Mouse (Mus musculus): ENCODE measurements around the gene Nelfa.
"Not testable (repeated sequence)": the region's sequence is repeated elsewhere in the genome, so short reads cannot be mapped to it uniquely, and the experiment has no call there.

Gene Nelfa

DNA sequence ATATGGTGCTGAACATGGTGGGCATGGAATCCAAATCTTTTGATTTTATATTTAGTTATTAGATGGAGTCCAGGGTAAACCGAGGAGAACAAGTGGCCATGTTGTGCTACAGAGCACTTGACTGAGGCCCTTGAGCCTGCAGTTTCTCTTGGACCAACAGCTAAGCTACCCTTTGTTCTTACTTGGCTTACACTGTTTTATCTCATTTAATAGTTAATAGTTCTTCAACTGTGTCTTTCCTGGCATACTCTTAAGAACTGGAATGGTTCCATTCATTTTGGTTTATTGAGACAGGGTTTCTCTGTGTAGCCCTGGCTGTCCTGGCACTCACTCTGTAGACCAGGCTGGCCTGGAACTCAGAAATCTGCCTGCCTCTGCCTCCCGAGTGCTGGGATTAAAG is 19.6 kb downstream of the Nelfa start:
- not testable (repeated sequence) for DNase-seq

DNA sequence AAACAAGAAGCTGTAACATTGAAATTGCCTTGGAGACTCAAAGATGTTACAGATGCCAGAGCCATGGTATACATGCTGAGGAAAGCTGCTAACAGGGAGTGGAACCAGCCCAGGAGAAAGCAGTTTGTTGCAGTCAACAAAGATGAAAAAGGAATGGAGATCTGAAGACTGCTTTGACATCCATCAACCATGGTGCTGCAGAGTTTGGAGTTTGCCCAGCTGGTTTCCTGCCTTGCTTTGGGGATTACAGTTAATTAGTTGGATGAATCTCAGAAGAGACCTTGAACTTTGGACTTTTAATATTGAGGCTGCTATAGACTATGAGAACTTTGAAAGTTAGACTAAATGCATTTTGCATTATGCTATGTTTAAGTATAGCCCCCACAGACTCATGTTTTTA is 21.2 kb downstream of the Nelfa start:
- not testable (repeated sequence) for DNase-seq

DNA sequence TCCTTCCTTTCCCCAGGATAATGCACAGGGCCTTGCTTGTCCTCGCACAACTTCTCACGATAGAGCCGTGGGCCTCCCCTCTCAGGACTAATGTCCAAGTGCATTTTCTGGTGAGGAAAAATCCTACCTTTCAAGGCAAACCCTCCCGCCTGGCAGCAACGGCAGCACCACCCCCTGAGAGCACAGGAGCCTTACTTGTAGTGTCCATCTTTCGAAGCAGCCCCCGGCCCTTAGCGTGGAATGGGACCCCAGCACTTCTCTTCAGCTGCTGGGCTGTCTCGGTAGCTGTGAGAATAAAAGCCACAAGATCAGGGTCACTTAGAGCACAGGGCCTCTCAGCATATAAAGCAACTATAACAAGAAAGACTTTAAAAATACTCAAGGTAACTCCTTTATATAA is 33.0 kb downstream of the Nelfa start:
- DNase-seq: no peak

DNA sequence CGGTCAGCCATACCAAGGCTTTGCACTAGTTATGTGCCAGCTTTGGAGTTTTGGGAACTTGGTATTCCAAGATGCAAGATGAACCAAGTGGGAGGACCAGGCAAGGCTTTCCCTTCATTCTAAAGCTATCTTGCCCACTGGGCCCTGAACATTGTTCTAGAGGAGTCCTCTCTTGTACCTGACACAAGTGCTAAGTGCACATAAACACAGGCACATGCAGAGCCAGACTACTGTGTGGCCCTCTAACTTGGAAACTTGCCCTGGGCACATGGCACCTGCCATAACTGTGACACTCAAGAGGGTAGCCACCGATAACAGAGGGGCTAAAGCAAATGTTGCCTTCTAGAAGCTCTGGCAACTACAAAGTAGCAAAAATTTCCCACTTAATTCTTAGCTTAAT is 33.5 kb downstream of the Nelfa start:
- DNase-seq: no peak

DNA sequence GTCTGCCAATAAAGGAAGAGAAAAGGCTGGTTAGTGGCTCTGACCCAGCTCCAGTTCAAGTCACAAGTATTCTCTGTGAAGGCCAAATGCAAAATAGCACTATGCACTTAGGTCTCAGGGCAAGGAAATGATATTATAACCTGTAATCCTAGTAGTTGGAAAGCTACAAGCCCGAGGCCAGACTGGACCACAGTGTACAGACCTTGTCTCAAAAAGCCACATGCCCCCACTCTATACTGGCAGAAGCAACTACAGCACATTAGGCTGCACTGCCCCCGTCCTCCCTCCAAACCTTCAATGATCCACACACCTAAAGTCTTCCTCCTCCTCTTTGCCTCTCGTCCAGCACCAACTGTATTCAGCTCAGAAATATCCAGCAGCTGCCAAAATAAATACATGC is 34.9 kb downstream of the Nelfa start:
- DNase-seq: no peak

DNA sequence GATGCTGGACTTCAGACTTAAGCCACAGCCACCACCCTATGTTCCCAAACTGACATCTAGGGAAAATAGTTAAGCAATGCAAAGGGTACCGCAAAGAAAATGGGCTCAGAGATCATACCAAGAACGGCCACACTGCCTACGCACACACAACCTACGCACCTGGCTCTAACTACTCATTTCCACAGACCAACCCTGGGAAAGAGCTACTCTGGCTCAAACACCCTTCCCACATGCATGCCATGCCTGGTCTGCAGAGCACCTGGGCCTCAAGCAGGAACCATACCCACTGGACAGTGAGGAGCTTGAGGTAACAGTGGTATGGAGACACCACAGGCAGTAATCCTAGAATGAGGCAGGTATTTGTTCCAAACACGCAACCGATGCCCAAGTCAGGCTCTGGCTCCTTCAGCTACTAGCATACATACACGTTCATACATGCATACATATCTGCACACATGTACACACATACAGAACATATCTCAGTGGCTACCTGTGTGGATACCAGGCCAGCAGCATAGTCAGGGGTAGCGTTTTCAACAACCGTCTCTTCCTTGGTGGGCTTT is 35.4 kb downstream of the Nelfa start:
- DNase-seq: no peak

DNA sequence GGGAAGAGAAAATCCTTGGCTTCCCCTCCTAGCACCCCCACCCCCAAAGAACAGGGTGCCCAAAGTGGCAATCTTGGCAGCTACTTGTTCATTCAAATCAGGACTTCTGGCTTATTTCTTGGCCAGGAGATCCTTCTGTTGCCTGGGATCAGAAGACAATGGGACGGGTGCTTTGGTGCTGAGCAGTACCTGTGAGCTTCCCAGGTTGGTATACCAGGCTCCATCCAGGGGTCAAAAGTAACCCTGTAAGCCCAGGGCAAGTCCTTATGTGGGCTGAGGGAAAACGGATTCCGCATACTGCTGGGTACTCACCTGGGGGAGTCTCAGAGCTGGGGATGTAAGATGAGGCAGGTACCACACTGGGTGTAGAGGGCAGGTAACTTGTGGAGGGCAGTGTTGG is 36.1 kb downstream of the Nelfa start:
- DNase-seq: no peak

DNA sequence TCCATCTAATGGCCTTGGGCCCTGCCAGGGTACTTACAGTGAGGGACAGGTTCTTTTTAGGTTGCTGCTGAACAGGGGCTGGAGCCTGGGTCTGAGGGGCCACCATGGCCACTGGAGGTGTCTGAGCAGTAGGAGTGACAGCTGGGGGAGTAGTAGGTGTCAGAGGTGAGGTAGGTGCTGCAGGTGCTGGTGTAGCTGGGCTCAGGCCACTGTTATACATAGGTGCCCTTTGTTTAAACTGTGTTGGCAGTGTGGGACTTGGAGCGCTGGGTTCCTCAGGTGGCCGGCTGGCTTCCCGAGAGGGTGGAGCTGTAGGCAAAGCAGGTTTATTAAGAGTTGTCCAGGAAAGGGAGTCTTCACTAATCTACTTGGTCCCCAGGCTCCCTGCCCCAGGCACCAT is 37.0 kb downstream of the Nelfa start:
- no peak for DNase-seq

DNA sequence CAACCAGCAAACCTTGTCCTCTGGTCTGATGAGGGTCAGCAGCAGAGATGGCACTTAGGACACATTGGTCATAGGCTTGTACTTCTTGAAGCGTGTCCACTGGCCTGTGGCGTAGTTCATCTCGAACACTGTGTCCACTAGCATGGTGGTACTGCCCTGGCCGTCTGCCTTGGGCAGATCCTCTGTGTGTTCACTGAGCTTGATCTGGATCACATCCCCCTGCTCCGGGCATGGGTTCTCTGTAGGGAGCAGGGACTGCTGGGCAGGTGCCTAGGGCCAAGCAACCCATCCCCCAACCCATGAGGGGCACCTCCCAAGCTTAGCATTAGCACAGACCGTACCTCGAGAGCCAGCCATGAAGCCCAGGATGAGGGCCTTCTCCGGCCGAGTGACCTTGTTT is 37.5 kb downstream of the Nelfa start:
- no peak for DNase-seq

DNA sequence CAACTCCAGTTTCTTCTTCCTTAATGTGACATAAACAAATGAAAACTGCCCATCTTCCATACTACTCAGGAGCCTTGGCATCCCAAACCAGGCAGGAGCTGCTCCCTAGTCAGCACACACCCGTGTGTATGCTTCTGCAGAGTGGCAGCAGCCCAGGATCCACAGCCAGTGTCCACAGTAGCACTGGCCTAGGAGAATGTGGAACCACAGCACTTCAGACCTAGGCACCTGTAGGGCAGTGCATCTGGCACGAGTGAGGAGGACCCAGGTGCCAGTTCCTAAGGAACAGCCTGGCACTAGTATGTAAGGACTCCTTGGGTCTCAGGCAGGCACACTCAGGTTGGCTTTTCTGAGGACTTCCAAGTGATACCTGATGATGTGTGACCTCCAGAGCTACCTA is 39.1 kb downstream of the Nelfa start:
- DNase-seq: no peak

DNA sequence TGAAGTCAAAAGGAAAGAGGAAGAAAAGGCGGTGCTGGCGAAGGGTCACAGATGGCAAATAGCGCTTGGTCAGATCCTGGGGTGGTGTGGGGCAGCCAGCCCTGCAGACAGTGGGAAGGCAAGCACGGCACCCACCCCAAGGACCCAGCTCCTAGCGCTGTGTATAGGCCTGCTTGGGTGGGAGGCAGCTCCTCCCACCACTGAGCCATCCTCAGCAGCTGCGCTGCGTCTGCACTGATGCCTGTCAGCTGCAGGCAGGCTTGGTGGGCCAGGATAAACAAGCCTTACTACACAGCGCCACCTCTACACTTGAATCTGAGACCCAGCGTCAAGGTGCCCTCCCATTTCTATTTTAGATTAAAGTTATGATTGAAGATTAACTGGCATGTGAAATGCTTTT is 41.1 kb downstream of the Nelfa start:
- DNase-seq: peak; percentile 11

DNA sequence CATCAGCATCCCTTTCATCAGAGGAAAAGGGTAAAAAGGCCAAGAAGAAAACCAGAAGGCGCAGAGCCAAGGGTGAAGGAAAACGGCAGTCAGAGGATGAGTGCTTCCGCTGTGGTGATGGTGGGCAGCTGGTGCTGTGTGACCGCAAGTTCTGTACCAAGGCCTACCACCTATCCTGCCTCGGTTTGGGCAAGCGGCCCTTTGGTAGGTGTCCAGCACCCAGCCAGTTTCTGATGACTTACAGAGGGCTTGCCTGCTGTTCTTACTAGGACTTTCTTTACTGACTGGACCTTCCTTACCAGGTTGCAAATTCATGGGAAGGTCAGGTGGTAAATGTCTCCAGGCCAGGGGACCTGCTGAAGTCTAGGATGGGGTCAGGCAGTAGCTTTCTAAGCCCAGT is 42.8 kb downstream of the Nelfa start:
- peak; percentile 21 for DNase-seq

DNA sequence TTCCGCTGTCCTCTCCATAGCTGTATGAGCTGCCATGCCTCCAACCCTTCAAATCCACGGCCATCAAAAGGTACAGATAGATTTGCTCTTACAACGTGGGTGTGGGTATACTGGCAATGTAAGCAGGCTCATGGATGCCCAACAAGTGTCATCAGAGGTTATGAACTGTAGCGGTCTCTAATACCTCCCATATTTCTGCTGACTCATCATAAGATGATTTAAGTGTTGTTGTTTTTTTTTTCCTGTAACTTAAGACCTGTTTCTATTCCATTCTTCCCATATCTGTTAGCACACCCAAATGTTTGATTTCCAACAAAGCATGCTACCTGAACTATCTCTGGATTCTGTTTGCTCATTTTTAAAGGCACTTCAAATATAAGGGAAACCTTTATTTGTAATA is 55.1 kb downstream of the Nelfa start:
- no peak for DNase-seq

DNA sequence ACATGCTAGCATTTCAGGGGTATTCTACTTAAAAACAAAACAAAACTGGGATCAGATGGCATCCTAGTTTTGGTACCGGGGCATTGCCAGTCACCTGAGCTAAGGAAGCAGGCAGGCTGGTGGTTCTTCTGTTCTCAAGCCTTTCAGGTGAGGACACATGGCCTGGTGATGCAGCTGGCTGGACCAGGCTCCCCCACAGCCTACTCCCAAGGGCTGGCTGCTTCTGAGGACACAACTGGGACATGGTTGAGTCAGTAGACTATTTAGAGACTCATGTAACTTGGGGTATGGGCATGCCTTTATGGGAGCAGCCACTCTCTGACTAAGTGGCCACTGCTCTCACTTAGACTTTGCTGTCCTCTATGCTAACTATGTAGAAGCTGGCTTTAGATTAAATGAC is 60.7 kb downstream of the Nelfa start:
- DNase-seq: no peak

DNA sequence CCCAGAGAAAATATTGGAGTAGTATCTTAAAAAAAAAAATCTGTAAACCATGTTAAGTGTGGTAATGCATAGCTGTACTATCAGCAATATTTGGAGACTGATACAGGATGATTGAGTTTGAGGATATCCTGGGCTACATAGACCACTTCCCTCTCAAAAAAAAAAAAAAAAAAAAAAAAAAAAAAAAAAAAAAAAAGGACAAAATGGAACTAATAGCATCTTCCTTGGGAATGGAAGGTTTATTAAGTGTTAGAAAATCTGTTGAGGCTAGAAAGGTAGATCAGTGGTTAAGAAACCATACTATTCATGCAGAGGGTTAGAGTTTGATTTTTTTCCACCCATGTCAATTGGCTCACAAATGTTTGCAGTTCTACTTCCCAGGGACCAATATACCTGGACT is 78.5 kb downstream of the Nelfa start:
- no peak for DNase-seq

DNA sequence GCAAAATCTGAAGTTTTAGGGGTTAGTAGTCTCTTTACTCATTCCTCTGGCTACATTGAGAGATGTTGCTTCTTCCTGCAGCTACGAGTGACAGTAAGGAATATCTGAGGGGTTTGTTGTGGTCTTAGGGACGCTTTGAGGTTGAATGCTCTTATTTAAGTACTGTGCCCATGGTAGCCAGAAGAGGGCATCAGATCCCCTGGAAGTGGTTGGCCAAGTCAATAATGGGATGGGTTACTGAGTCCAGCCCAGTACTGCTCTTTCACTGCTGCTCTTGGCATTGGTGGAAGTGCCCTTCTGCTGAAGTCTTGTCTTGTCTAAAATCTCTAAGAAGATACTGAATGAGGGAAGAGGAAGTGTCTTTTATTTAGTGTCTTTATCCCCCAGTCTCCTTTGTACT is 82.2 kb downstream of the Nelfa start:
- DNase-seq: no peak

DNA sequence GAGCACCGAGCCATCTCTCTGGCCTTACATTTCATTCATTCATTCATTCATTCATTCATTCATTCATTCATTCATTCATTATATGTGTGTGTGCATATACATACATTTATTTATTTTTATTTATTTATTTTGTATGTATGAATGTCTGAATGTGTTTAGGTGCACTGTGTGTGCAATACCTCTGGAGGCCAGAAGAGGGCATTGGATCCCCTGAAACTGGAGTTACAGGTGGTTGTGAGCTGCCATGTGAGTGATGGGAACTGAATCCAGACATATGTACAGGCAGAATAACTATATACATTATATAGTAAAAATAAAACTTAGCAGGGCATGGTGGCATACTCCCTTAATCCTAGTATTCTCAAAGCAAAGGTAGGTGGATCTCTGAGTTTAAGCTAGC is 83.1 kb downstream of the Nelfa start:
- DNase-seq: no peak

DNA sequence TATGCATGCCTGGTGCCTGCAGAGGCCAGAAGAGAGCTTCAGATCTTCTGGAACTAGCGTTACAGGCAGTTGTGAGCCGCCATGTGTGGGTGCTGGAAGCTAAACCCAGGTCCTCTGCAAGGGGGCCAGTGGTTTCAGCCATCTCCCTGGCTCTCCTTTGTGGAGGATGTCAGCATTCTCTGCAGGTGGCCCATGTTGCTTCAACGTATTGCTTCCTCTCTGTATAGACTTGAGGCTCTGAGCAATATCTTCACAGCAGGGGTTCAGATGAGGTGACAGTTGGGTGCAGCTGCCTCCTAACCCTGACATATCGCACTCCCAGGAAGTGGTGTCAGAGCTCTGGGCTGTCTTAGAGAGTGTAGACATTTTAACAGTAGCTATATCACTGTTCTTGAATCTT is 84.7 kb downstream of the Nelfa start:
- no peak for DNase-seq
